Mouse (Mus musculus): ENCODE measurements around the gene Tnfrsf23.
"Not testable (repeated sequence)": the region's sequence is repeated elsewhere in the genome, so short reads cannot be mapped to it uniquely, and the experiment has no call there.

Tnfrsf23 gene

GRCm38 (mm10) chr7:143685359-143686067 is at the start of gene Tnfrsf23:
TSS of gene Tnfrsf23 (minus strand) at chr7:143685872.
- peak; percentile 74 for DNase-seq (ENCODE audit: low spot score)

GRCm38 (mm10) chr7:143733746-143734145 is 48.1 kb upstream of the Tnfrsf23 start:
- DNase-seq (ENCODE audit: low spot score), result no peak

- DNase-seq (ENCODE audit: low spot score), result no peak
Observed at GRCm38 (mm10) chr7:143729886-143730285, 44.2 kb upstream of the Tnfrsf23 start.

- DNase-seq (ENCODE audit: low spot score), result no peak
Observed at GRCm38 (mm10) chr7:143726396-143726795, 40.7 kb upstream of the Tnfrsf23 start.

GRCm38 (mm10) chr7:143723841-143724240 is 38.2 kb upstream of the Tnfrsf23 start:
- DNase-seq (ENCODE audit: low spot score), result no peak

- DNase-seq (ENCODE audit: low spot score), result no peak
Observed at GRCm38 (mm10) chr7:143722646-143723045, 37.0 kb upstream of the Tnfrsf23 start.

GRCm38 (mm10) chr7:143717811-143718210 is 32.1 kb upstream of the Tnfrsf23 start:
- DNase-seq (ENCODE audit: low spot score), result no peak

- DNase-seq (ENCODE audit: low spot score), result no peak
Observed at GRCm38 (mm10) chr7:143713421-143713820, 27.7 kb upstream of the Tnfrsf23 start.

GRCm38 (mm10) chr7:143712771-143713348 is 27.2 kb upstream of the Tnfrsf23 start:
- no peak for DNase-seq (ENCODE audit: low spot score)

- DNase-seq (ENCODE audit: low spot score), result no peak
Observed at GRCm38 (mm10) chr7:143712023-143712422, 26.4 kb upstream of the Tnfrsf23 start.

GRCm38 (mm10) chr7:143711381-143711780 is 25.7 kb upstream of the Tnfrsf23 start:
- DNase-seq (ENCODE audit: low spot score), result no peak

GRCm38 (mm10) chr7:143709395-143709794 is 23.7 kb upstream of the Tnfrsf23 start:
- DNase-seq (ENCODE audit: low spot score), result no peak

GRCm38 (mm10) chr7:143706697-143707438 is 21.2 kb upstream of the Tnfrsf23 start:
- DNase-seq (ENCODE audit: low spot score), result peak; percentile 96

- DNase-seq (ENCODE audit: low spot score), result peak; percentile 50
Observed at GRCm38 (mm10) chr7:143696140-143696539, 10.5 kb upstream of the Tnfrsf23 start.

- DNase-seq (ENCODE audit: low spot score), result peak; percentile 38
Observed at GRCm38 (mm10) chr7:143694550-143694949, 8.9 kb upstream of the Tnfrsf23 start.

- peak; percentile 35 for DNase-seq (ENCODE audit: low spot score)
Observed at GRCm38 (mm10) chr7:143692746-143693510, 7.3 kb upstream of the Tnfrsf23 start.

GRCm38 (mm10) chr7:143691909-143692308 is 6.2 kb upstream of the Tnfrsf23 start:
- DNase-seq (ENCODE audit: low spot score), result no peak

GRCm38 (mm10) chr7:143691181-143691580 is 5.5 kb upstream of the Tnfrsf23 start:
- peak; percentile 26 for DNase-seq (ENCODE audit: low spot score)

GRCm38 (mm10) chr7:143689946-143690345 is 4.3 kb upstream of the Tnfrsf23 start:
- peak; percentile 30 for DNase-seq (ENCODE audit: low spot score)

GRCm38 (mm10) chr7:143689481-143689880 is 3.8 kb upstream of the Tnfrsf23 start:
- DNase-seq (ENCODE audit: low spot score), result peak; percentile 38

- peak; percentile 44 for DNase-seq (ENCODE audit: low spot score)
Observed at GRCm38 (mm10) chr7:143686676-143687075, 1.0 kb upstream of the Tnfrsf23 start.

- not testable (repeated sequence) for DNase-seq (ENCODE audit: low spot score)
Observed at GRCm38 (mm10) chr7:143686191-143686590, 519 bp upstream of the Tnfrsf23 start.

Measured in testis, postnatal 10 days (tissue).